Comparison of ENCODE assay signal across 8 mouse cellular contexts in genomic region chr2:26315072-26315924, GRCm38 (mm10). TPM values are rescaled to one million over a fixed set of nuclear protein-coding genes. Genes with fewer than 3 reads are reported as not detected.
DNase-seq lines count a peak whose midpoint lies in the region; ATAC-seq and TF ChIP-seq lines count a peak whose summit lies in the region.

TSS of gene Gpsm1 (plus strand) at chr2:26315515.

- TF ChIP-seq CTCF in G1E (IDR thresholded peaks at IDR 0.05; ENCODE audit: low read depth, low read length), result no peak

- no peaks in the 10 kb centered on the region for H3K9me3 ChIP-seq in G1E (replicated peaks)
- no peaks in the 10 kb centered on the region for H3K9me3 ChIP-seq in hindbrain, embryonic 10.5 days

- under 1% methylated on average over 66 of the region's 66 CpGs for WGBS in hindbrain, embryonic 10.5 days

- peak within 1 kb of the TSS; percentile 98 for H3K27ac ChIP-seq in hindbrain, embryonic 10.5 days

- no peak for ATAC-seq in G1E (ENCODE audit: extremely low read depth, insufficient number of reproducible peaks, low FRiP score, poor library complexity, severe bottlenecking)
- ATAC-seq in frontal cortex, adult (ENCODE audit: low TSS enrichment), result peak; percentile 59

- no peaks in the 10 kb centered on the region for H3K36me3 ChIP-seq in G1E (replicated peaks)
- peaks cover 32% of the 10 kb centered on the region for H3K36me3 ChIP-seq in hindbrain, embryonic 10.5 days

- peaks cover 61% of the 10 kb centered on the region for H3K27me3 ChIP-seq in G1E (ENCODE audit: insufficient read depth, low read length)
- no peaks in the 10 kb centered on the region for H3K27me3 ChIP-seq in hindbrain, embryonic 10.5 days (ENCODE audit: insufficient read depth, poor library complexity, severe bottlenecking)

- peaks cover 4% of the 10 kb centered on the region; the same call in 1 of the 2 replicates for H3K4me1 ChIP-seq in G1E (ENCODE audit: insufficient read depth, low read depth, low read length)
- peaks cover 74% of the 10 kb centered on the region for H3K4me1 ChIP-seq in hindbrain, embryonic 10.5 days (replicated peaks)

- H3K4me3 ChIP-seq in G1E (ENCODE audit: low read depth, low read length), result peak within 1 kb of the TSS; percentile 28; the same call in 1 of the 2 replicates
- peak within 1 kb of the TSS; percentile 95 for H3K4me3 ChIP-seq in hindbrain, embryonic 10.5 days

- DNase-seq in G1E (ENCODE audit: low spot score), result no peak
- peak; percentile 78 to 87 for DNase-seq in cerebellum, adult 18-20 months
- DNase-seq in hindbrain, embryonic 10.5 days (ENCODE audit: low spot score), result peak; percentile 92
- DNase-seq in layer of hippocampus, postnatal 14 days (ENCODE audit: low spot score in 2 of 2), result peak; percentile 76 to 78
- DNase-seq in lung, postnatal 25 days (ENCODE audit: low spot score), result peak; percentile 82
- DNase-seq in retina, embryonic 14.5 days (ENCODE audit: low spot score), result peak; percentile 86
- peak; percentile 73 for DNase-seq in thymus, postnatal 36 days

RNA-seq across cellular contexts. Expression of gene Gpsm1, which starts in this region (rescaled TPM):
- total RNA-seq in G1E (2014; fragmentation: Nextera tagmentation) (not detected in 2 replicates), G1E (2017) (0.22 and 0.46 TPM in 2 replicates)
- polyA plus RNA-seq in G1E (2012), result 0.05 and 0.11 TPM in 2 replicates
- 99.2 and 114 TPM in 2 replicates for polyA plus RNA-seq in hindbrain, embryonic 10.5 days (2016; fragmentation: Nextera tagmentation; extraction: Ambion mirVana)
- total RNA-seq in layer of hippocampus, postnatal 14 days (2021), result 10 to 100 TPM; 48.4 to 57.6 TPM

Comparison
In these comparisons a context has a peak if more than half of its experiments do, and no peak if none do; other contexts are left out.
1. RNA of gene Gpsm1 (total RNA-seq): 48.4 to 57.6 TPM in layer of hippocampus, postnatal 14 days; 0.22 to 0.46 TPM in G1E; every median in the first group is over 10 times any median in the second.
2. RNA of gene Gpsm1 (polyA plus RNA-seq): 99.2 to 114 TPM in hindbrain, embryonic 10.5 days; 0.05 to 0.11 TPM in G1E; every median in the first group is over 10 times any median in the second.